Mouse (Mus musculus) ZHBTc4 (cell line): ENCODE measurements at regions not wholly inside any gene's neighbourhood (a gene's known extent, or its start where the extent isn't known, plus 50 kb on each side); places are given as distances from the start of the nearest gene placed in this dataset.

Experiments used
- DNase-seq: peaks from one replicate; pipeline ENCODE4 v3.0.0-alpha.2; 2011; ENCODE audit warnings: low read depth, low spot score

DNA sequence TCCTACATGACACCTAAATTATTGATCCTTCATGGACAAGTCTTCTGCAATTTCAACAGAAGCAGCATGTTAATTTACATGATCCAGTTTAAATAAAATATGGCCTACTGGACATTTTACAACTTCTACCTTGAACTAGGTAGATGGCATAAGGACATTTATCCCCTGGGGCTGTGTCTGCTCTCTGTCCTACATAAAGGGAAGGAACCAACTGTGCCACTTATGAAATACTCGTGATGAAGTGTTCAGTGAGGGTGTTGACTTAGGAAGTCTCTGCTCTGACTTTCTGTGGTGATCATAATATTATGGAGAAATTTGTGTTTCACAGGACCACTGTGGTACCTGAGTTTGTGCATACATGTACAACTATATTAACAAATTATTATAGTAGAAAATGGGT lies 60.9 kb upstream of the Mbnl1 start:
- no peak for DNase-seq

DNA sequence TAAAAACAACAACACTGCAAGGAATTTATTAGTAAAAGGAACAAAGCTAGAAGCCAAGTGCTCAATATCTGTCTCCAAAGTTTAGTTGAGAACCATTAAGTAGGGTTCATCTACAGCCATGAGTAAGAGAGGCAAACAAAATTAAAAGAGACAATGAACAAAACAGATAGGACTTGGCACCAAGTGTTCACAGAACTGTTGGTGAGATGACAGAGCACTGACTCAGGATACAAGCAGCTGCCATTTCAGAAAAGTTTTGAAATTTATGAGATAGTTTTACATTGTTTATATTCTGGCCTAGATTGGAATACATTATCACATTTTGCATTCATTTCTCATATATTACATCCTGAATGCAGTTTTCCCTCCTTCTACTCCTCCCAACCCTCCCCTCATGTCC lies 60.4 kb upstream of the Mbnl1 start:
- DNase-seq = no peak

DNA sequence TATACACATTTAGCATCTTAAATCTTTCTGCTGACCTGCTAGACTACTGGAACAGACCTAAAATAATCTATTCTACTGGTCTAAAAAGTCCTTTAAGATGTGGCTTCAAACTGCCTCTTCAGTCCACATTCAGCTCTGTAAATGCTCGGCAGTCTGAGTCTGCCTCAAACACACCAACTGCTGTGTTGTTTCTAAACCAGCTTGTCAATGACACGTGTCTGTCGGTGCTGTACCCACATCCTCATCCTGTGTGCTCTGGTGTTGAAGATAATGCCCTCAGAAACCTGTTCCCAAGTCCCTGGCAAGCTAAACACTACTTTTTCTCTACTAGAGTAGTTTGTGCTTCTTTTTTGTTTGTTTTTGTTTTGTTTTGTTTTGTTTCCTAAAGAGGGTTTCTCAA lies 58.9 kb upstream of the Mbnl1 start:
- DNase-seq = no peak

DNA sequence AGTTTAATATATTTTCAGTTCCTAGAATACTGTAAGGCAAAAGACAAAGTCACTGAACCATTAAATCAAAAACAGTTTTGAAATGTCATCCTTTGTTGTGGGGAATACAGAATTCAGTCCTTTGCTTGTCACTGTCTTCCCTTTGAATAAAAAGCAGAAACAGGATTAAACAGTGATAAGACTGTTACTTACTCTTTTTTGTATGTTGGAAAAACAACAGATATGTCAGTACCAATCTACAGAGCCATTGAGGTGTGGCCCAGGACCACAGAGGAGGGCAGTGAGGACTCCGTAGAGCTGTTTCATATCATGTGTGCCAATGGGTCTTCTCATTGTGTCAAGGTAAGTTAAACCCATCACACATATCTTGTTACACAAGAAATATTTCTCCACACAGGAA lies 55.6 kb upstream of the Mbnl1 start:
- DNase-seq = no peak

DNA sequence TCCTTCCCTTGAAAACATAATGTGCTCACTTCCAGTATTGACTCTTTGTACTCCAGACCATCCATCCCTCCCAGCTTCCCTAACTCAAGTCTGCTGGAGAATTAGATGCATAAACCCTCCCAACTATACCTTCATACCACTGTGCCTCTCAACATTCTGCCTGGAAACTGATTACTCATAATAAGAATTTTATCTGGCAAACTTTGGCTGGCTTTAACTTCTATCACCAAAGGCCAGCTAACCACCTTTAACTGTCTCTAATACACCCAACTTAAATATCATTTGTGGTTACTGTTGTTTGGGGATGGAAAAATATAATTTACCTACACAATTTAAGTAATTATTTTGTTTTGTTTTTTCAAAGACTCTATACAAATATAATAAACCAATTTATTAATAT lies 54.0 kb upstream of the Mbnl1 start:
- DNase-seq = no peak

DNA sequence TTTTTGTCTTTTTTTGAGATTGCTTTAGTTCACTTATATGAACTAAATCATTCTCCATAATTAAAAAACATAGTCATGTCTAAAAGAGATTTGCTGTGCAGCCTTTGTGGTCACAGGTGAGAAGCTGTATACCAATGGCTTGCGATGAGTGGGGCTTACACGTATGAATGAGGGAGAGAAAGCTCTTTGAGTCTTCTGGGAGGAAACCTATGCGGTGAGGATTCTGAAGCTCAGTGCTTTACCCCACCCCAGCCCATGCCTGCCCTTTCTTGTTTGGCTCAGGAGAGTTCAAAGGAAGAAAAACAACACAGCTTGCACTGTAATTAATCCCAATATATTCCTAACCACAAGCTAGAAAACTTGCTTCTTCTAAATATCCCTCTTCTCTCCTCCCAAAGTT lies 53.4 kb upstream of the Mbnl1 start:
- DNase-seq = no peak
